Mouse (Mus musculus): Measurements from ENCODE around the gene Gm49340.
"Not testable (repeated sequence)": the region's sequence is repeated elsewhere in the genome, so short reads cannot be mapped to it uniquely, and the experiment has no call there.

Gene Gm49340

DNA sequence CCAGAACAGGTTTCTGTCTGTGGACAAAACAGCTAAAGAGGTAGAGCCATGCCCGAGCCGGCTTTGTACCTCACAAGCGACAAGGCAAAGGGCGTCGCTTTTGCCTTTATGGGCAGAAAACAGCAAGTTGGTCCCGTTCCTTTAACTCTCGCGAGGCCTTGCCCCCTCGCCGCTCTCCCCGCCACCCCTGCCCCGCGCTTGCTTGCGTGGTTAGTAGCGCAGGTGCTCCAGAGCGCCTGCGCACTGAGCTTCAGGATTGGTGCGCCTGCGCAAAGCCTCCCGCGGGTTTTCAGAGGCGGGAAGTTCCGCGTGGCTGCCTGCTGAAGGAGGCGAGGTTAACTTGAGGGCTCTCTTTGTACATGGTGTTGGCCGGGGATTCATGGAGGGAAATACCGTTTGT, at the start of gene Gm49340, which contains the start of the genes Aspa and Spata22:
TSS of gene Gm49340 (plus strand) at position 300 of the 400 bp plus-strand sequence.
TSS of gene Aspa (minus strand) at position 155 of the 400 bp plus-strand sequence.
TSS of gene Spata22 (plus strand) at position 300 of the 400 bp plus-strand sequence.
- no peak for DNase-seq (ENCODE audit: low spot score)

GRCm38 (mm10) chr11:73280710-73281109, 48.8 kb upstream of the Gm49340 start:
- DNase-seq (ENCODE audit: low spot score) = no peak

DNA sequence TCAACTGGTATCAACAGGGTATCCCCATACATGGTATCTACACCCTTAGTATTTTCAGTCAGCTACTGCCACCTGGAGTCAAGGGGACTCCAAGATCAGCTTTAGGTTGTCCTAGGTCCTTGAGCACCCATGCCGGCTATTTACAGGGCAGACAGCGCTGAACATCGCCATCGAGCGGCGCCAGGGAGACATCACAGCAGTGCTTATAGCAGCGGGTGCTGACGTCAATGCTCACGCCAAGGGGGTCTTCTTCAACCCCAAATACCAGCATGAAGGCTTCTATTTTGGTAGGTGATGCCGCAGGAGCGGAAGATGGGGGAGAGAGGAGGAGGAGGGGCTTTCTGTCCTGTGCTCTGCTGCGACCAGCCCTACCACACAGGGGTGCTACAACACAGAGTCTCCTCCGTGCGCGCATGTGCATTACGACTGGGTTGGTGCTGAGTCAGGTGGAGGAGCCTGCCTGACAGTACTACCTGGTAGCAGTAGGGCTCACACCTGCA, 48.0 kb upstream of the Gm49340 start:
- DNase-seq (ENCODE audit: low spot score) = peak; percentile 35

DNA sequence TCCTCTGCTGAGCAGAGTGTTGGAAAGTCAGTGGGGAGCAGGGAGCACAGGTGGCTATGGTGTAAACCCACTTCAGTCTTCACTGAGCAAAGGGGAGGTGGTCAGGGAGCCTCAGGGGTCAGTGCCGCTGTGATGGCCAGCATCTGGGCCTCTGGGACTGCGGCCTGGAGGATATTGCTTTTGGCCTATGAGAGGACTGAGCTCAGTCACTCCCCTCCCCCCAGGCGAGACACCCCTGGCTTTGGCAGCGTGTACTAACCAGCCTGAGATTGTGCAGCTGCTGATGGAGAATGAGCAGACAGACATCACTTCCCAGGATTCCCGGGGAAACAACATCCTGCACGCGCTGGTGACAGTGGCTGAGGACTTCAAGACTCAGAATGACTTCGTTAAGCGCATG, 46.2 kb upstream of the Gm49340 start:
- no peak for DNase-seq (ENCODE audit: low spot score)

DNA sequence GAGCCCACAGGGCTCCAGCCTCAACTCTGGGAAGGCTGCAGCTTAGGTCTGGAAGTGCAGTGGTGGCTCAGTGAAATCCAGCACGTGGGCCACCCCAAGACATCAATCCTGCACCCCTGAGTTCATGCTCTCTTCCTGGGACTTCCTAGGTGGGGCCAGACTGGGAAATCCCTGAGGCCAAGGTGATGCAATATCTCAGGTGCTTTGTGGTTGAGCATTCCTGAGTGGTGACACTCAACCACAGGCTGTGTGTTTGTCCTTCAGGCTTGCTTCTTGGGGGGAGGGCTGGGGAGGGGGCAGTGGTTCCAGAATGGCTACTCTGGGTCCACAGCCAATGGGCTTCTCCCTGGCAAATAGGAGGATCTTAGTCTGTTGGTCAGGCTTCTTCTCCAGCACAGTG, 45.6 kb upstream of the Gm49340 start:
- DNase-seq (ENCODE audit: low spot score) = no peak

DNA sequence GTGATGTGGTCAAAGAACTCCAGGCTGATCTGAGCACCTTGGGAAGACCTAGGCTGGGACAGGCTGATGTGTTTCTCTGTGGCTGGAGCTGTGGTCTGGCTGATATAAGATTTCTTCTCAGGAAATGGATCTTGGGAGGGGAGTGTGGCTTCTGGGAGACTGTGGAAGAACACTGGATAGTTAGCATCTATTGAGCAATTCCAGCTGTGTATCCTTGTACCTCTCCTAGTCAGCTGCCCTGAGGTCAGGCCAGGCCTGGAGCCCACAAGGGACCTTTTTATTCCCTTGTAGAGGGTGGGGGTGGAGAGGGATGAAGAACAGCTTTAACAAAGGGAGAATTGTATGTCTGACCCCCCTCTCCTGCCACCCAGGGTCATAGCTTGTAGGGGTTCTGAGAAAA, 45.2 kb upstream of the Gm49340 start:
- no peak for DNase-seq (ENCODE audit: low spot score)

DNA sequence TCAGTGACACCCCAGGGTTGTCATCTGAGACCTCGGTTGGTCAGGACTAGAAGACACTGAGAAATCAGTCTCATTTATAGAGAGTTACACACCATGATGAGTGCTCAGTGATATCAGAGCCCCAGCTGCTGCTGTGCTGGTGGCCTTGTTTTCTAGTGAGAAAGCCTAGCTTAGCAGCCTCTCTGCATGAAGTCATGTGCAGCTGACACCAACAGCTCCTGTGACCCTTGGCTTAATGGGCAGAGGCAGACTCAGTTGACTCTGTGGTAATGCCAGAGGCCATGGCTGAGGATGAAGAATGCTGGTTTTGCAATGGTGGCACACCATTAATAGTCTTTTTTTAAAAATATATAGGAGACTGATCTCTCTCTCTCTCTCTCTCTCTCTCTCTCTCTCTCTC, 39.9 kb upstream of the Gm49340 start:
- no peak for DNase-seq (ENCODE audit: low spot score)

- no peak for DNase-seq (ENCODE audit: low spot score)
These were observed 26.4 kb upstream of the Gm49340 start for GRCm38 (mm10) chr11:73303123-73303522.

DNA sequence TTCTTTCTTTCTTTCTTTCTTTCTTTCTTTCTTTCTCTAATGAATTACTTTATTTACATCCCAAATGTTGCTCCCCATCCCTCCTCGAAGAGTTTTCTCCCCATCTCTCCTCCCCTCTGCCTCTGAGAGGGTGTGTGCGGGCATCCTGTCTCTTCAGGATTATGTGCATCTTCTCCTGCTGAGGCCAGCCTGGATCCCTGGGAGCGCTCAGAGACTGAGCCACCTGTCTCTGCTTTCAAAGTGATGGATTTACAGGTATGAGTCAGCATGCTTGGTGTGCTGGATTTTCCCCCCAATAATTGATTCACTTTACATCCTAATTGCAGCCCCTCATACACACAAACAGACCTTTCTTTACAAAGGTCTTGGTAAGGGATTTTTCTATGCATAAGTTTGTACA, 13.6 kb upstream of the Gm49340 start:
- no peak for DNase-seq (ENCODE audit: low spot score)

DNA sequence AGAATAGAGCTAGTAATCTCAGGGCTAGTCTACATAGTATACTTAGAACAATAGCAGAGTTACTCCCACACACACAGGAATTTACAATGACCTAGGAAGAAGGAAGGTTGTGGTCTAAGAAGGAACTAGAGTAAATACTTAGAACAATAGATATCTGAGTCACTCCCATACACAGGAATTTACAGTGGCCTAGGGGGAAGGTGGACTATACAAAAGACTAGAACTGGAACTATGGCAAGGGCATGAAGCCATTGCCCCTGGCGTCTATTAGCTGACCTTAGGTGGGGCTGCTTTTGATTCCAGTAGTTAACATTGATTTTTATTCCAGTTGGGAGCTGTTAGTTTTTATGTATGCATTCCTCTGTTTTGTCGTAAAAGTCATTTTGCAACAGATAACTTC, 11.0 kb upstream of the Gm49340 start:
- DNase-seq (ENCODE audit: low spot score) = not testable (repeated sequence)

GRCm38 (mm10) chr11:73321064-73321463, 8.5 kb upstream of the Gm49340 start:
- DNase-seq (ENCODE audit: low spot score) = not testable (repeated sequence)

DNA sequence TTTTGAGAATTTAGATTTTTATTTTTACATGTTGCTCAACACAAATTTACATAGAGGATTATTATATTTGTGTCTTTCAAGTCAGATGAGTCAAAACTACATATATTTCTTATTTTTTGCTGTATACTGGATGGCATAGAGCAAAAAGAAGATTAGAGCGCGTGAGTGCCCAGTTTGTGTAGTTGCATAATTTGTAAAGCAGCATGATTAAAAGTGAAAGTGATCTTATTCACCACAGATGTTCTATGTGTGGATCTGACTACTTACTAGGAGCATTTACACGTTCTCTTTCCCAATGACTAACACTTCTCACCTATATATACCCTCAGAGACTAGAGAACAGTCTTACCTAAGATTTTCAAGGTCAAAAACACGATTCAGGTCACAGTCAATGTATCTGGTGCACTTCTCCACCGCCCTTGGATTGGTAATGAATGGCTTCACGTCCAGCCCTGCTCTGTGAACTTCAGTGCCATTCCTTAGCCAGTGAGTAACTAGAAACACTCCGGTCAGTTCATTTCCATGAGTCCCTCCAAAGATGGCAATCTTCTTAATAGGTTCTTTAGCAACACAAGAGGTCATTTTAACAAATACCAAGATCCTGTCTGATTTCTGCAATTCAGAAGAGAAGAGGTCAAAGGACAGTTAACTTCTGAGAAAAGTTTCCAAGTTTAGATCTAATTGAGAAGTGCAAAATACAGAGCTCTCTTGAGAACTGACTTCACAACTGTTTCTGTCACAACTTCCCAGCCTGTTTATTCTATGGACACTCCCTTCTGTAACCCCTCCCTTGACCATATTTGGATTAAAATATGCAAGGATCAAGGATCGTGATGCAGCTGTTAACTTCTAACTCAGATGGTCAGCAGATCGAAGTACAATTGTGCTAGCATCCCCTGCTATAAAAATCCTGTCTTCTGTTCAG, 5.4 kb upstream of the Gm49340 start:
- DNase-seq (ENCODE audit: low spot score) = no peak

GRCm38 (mm10) chr11:73326485-73326886, 3.1 kb upstream of the Gm49340 start:
- DNase-seq (ENCODE audit: low spot score) = peak; percentile 5

- DNase-seq (ENCODE audit: low spot score) = no peak
These were observed 2.2 kb upstream of the Gm49340 start for GRCm38 (mm10) chr11:73327361-73327760.

GRCm38 (mm10) chr11:73333357-73333756, 3.8 kb downstream of the Gm49340 start:
- DNase-seq (ENCODE audit: low spot score) = no peak

- DNase-seq (ENCODE audit: low spot score) = no peak
These were observed 7.4 kb downstream of the Gm49340 start for GRCm38 (mm10) chr11:73336919-73337318.

GRCm38 (mm10) chr11:73350483-73350882, 20.9 kb downstream of the Gm49340 start, which contains the start of gene Olfr20:
Gene Olfr20, plus strand, starts transcription at chr11:73350783.
- DNase-seq (ENCODE audit: low spot score) = no peak

DNA sequence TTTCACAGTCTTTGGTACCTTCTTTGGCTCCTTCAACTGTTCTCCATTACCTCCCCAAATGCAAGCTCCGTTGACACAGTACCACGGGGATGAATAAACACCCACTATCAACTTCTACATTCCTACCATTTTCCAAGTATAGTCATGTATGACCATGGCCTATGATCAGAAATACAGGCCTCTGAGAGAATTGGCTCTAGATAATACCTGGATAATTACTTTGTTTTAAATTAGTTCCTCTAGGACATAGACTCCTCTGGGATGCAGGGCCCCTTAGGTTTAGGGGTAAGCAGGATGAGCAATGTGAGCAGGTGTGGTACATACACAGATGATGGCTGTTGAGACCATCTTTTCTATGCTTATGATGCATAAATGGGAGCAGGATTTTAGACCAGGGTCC, 41.4 kb downstream of the Gm49340 start, which contains the start of gene Olfr376:
TSS of gene Olfr376 (plus strand) at position 301 of the 400 bp plus-strand sequence.
- DNase-seq (ENCODE audit: low spot score) = no peak

- DNase-seq (ENCODE audit: low spot score) = no peak
These were observed 65.8 kb downstream of the Gm49340 start for GRCm38 (mm10) chr11:73395374-73395773.

DNA sequence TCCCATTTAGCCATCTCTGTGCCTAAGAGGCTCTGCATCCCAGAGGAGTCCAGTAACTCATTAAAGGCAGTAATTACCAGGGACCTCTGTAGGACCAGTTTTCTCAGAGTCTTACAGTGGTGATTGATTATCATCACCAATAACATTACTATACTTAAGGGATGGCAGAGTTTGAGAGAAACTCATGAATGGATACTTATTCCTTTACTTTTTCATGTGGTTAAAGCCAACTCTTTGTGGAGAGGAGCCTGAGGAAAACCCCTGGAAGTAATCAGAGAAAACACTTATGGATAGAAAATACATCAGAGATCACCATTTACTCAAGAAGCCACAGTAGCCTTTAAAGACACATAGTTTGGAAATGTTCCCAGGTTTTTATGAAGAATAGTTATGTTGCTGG, 70.0 kb downstream of the Gm49340 start, which contains the start of gene Olfr1:
TSS of gene Olfr1 (minus strand) at position 101 of the 400 bp plus-strand sequence.
- DNase-seq (ENCODE audit: low spot score) = no peak
